Mouse (Mus musculus): Measurements from ENCODE around the gene Dhh. TPM values are rescaled to one million over a fixed set of nuclear protein-coding genes. Genes with fewer than 3 reads are reported as not detected.

Gene Dhh
- polyA plus RNA-seq, 1 experiment from 2014 or later, result 1.1 TPM

GRCm38 (mm10) chr15:98868346-98869063 lies 29.8 kb downstream of the Dhh start:
- Histone ChIP-seq H3K4me2 (replicated peaks) (peak overlapping the region; percentile 88), H3K4me3 (replicated peaks) (peak overlapping the region; percentile 98), H3K27me3 (replicated peaks) (no peaks in the 10 kb centered on the region), H3K36me3 (peaks cover 31% of the 10 kb centered on the region), H3K9me3 (no peaks in the 10 kb centered on the region), H3K9ac (peak overlapping the region; percentile 100), H3K4me1 (replicated peaks) (peaks cover 28% of the 10 kb centered on the region), H3K27ac (peak overlapping the region; percentile 36; the same call in 1 of the 2 replicates)
- ATAC-seq, result no peak
- 31% methylated on average over 11 of the region's 11 CpGs for WGBS

- H3K27me3 ChIP-seq (replicated peaks), result no peaks in the 10 kb centered on the region
- H3K36me3 ChIP-seq, result peaks cover 43% of the 10 kb centered on the region
- H3K9ac ChIP-seq, result no peak overlapping the region
- H3K4me3 ChIP-seq (replicated peaks), result 0 out of 2 replicates have a peak overlapping the region, but pooled peaks have one; percentile 2
- H3K9me3 ChIP-seq, result no peaks in the 10 kb centered on the region
- WGBS, result 47% methylated on average over 6 of the region's 6 CpGs
- no peak overlapping the region for H3K27ac ChIP-seq
- no peak for ATAC-seq
- H3K4me1 ChIP-seq (replicated peaks), result peaks cover 28% of the 10 kb centered on the region
- H3K4me2 ChIP-seq (replicated peaks), result peak overlapping the region; percentile 88
Measured at GRCm38 (mm10) chr15:98867321-98867720, 31.0 kb downstream of the Dhh start.

GRCm38 (mm10) chr15:98866501-98866900 lies 31.8 kb downstream of the Dhh start:
- H3K9me3 ChIP-seq, result no peaks in the 10 kb centered on the region
- no peaks in the 10 kb centered on the region for H3K27me3 ChIP-seq (replicated peaks)
- H3K36me3 ChIP-seq, result peaks cover 51% of the 10 kb centered on the region
- H3K4me1 ChIP-seq (replicated peaks), result peaks cover 28% of the 10 kb centered on the region
- H3K4me2 ChIP-seq (replicated peaks), result no peak overlapping the region
- H3K4me3 ChIP-seq (replicated peaks), result no peak overlapping the region
- no peak overlapping the region for H3K9ac ChIP-seq
- no peak for ATAC-seq
- H3K27ac ChIP-seq, result no peak overlapping the region
- WGBS, result 85% methylated on average over 5 of the region's 5 CpGs

GRCm38 (mm10) chr15:98865771-98866170 lies 32.6 kb downstream of the Dhh start:
- Histone ChIP-seq H3K27me3 (replicated peaks) (no peaks in the 10 kb centered on the region), H3K4me2 (replicated peaks) (no peak overlapping the region), H3K4me1 (replicated peaks) (peaks cover 28% of the 10 kb centered on the region), H3K36me3 (peaks cover 58% of the 10 kb centered on the region), H3K9me3 (no peaks in the 10 kb centered on the region), H3K27ac (no peak overlapping the region), H3K4me3 (replicated peaks) (no peak overlapping the region), H3K9ac (no peak overlapping the region)
- 95% methylated on average over 8 of the region's 8 CpGs for WGBS
- ATAC-seq, result no peak

GRCm38 (mm10) chr15:98864951-98865350 lies 33.4 kb downstream of the Dhh start:
- Histone ChIP-seq H3K36me3 (peaks cover 66% of the 10 kb centered on the region), H3K4me2 (replicated peaks) (no peak overlapping the region), H3K4me3 (replicated peaks) (no peak overlapping the region), H3K4me1 (replicated peaks) (peaks cover 26% of the 10 kb centered on the region), H3K9ac (no peak overlapping the region), H3K27me3 (replicated peaks) (no peaks in the 10 kb centered on the region), H3K27ac (no peak overlapping the region), H3K9me3 (no peaks in the 10 kb centered on the region)
- ATAC-seq, result no peak
- WGBS, result 97% methylated on average over 6 of the region's 6 CpGs

GRCm38 (mm10) chr15:98863451-98863958 lies 34.8 kb downstream of the Dhh start:
- 88% methylated on average over 12 of the region's 12 CpGs for WGBS
- H3K4me2 ChIP-seq (replicated peaks), result no peak overlapping the region
- H3K36me3 ChIP-seq, result peaks cover 78% of the 10 kb centered on the region
- ATAC-seq, result no peak
- H3K27me3 ChIP-seq (replicated peaks), result no peaks in the 10 kb centered on the region
- H3K4me1 ChIP-seq (replicated peaks), result peaks cover 12% of the 10 kb centered on the region
- H3K9ac ChIP-seq, result no peak overlapping the region
- no peaks in the 10 kb centered on the region for H3K9me3 ChIP-seq
- no peak overlapping the region for H3K4me3 ChIP-seq (replicated peaks)
- no peak overlapping the region for H3K27ac ChIP-seq

GRCm38 (mm10) chr15:98861701-98862410 lies 36.5 kb downstream of the Dhh start:
- 84% methylated on average over 21 of the region's 21 CpGs for WGBS

GRCm38 (mm10) chr15:98860921-98861320 lies 37.4 kb downstream of the Dhh start:
- Histone ChIP-seq H3K4me2 (replicated peaks) (no peak overlapping the region), H3K9me3 (no peaks in the 10 kb centered on the region), H3K4me3 (replicated peaks) (no peak overlapping the region), H3K4me1 (replicated peaks) (no peaks in the 10 kb centered on the region), H3K9ac (no peak overlapping the region), H3K36me3 (peaks cover 92% of the 10 kb centered on the region), H3K27me3 (replicated peaks) (no peaks in the 10 kb centered on the region), H3K27ac (no peak overlapping the region)
- no peak for ATAC-seq
- WGBS, result 94% methylated on average over 18 of the region's 18 CpGs

More at GRCm38 (mm10) chr15:98861701-98862410, 36.5 kb downstream of the Dhh start:
- Histone ChIP-seq H3K4me3 (replicated peaks) (no peak overlapping the region), H3K9me3 (no peaks in the 10 kb centered on the region), H3K27me3 (replicated peaks) (no peaks in the 10 kb centered on the region), H3K36me3 (peaks cover 93% of the 10 kb centered on the region), H3K9ac (no peak overlapping the region), H3K27ac (no peak overlapping the region), H3K4me1 (replicated peaks) (no peaks in the 10 kb centered on the region), H3K4me2 (replicated peaks) (no peak overlapping the region)
- no peak for ATAC-seq

- Histone ChIP-seq H3K9me3 (no peaks in the 10 kb centered on the region), H3K9ac (no peak overlapping the region), H3K4me1 (replicated peaks) (no peaks in the 10 kb centered on the region), H3K4me2 (replicated peaks) (no peak overlapping the region), H3K27me3 (replicated peaks) (no peaks in the 10 kb centered on the region), H3K36me3 (peaks cover 93% of the 10 kb centered on the region), H3K27ac (no peak overlapping the region), H3K4me3 (replicated peaks) (no peak overlapping the region)
- 76% methylated on average over 9 of the region's 9 CpGs for WGBS
- no peak for ATAC-seq
Measured at GRCm38 (mm10) chr15:98859319-98860043, 38.9 kb downstream of the Dhh start.

GRCm38 (mm10) chr15:98854214-98854613 lies 44.1 kb downstream of the Dhh start:
- H3K36me3 ChIP-seq, result peaks cover 84% of the 10 kb centered on the region
- H3K9ac ChIP-seq, result no peak overlapping the region
- no peak overlapping the region for H3K27ac ChIP-seq
- H3K9me3 ChIP-seq, result no peaks in the 10 kb centered on the region
- no peaks in the 10 kb centered on the region for H3K4me1 ChIP-seq (replicated peaks)
- ATAC-seq, result no peak
- no peaks in the 10 kb centered on the region for H3K27me3 ChIP-seq (replicated peaks)
- WGBS, result 90% methylated on average over 16 of the region's 16 CpGs
- H3K4me2 ChIP-seq (replicated peaks), result no peak overlapping the region
- H3K4me3 ChIP-seq (replicated peaks), result no peak overlapping the region

GRCm38 (mm10) chr15:98853161-98853937 lies 45.0 kb downstream of the Dhh start:
- H3K9ac ChIP-seq, result no peak overlapping the region

More at GRCm38 (mm10) chr15:98853161-98853937, 45.0 kb downstream of the Dhh start:
- 92% methylated on average over 26 of the region's 28 CpGs for WGBS
- Histone ChIP-seq H3K4me2 (replicated peaks) (no peak overlapping the region), H3K36me3 (peaks cover 88% of the 10 kb centered on the region), H3K27ac (no peak overlapping the region), H3K9me3 (no peaks in the 10 kb centered on the region), H3K27me3 (replicated peaks) (no peaks in the 10 kb centered on the region), H3K4me1 (replicated peaks) (no peaks in the 10 kb centered on the region), H3K4me3 (replicated peaks) (no peak overlapping the region)
- ATAC-seq, result no peak
